Mouse (Mus musculus) lung, postnatal 0 days (tissue): ENCODE results near the gene Slc26a6. TPM values are rescaled to one million over a fixed set of nuclear protein-coding genes. Genes with fewer than 3 reads are reported as not detected.

Experiments used
- ATAC-seq: fragments of 200-750 bp; cut with Nextera tagmentation; 2 replicates; pipeline ENCODE4 v1.8.0; 2017; ENCODE audit warnings: moderate library complexity
- DNase-seq: peaks from one replicate; pipeline ENCODE4 v3.0.0-alpha.2; 2016; ENCODE audit warnings: low spot score
- H3K27ac ChIP-seq: fragments of 300-500 bp; sonication (generic); 2 replicates; pipeline ENCODE4 v1.5.1; 2014; ENCODE audit warnings: antibody characterized with exemption, mild to moderate bottlenecking, low read length, mixed read lengths
- H3K27me3 ChIP-seq: fragments of 300-500 bp; sonication (generic); replicated peaks from 2 replicates; pipeline ENCODE4 v1.6.1; 2014; ENCODE audit warnings: low read length, mixed read lengths; ENCODE audit not compliant: insufficient read depth
- H3K36me3 ChIP-seq: fragments of 300-500 bp; sonication (generic); 2 replicates; pipeline ENCODE4 v1.6.1; 2014; ENCODE audit warnings: low read length, mixed read lengths; ENCODE audit not compliant: insufficient read depth
- H3K4me1 ChIP-seq: fragments of 300-500 bp; sonication (generic); 2 replicates; pipeline ENCODE4 v1.6.1; 2014; ENCODE audit warnings: antibody characterized with exemption, low read depth, low read length, mixed read lengths; ENCODE audit not compliant: insufficient read depth
- H3K4me2 ChIP-seq: fragments of 300-500 bp; sonication (generic); replicated peaks from 2 replicates; pipeline ENCODE4 v1.6.1; 2014; ENCODE audit warnings: low read depth, mild to moderate bottlenecking, low read length, moderate library complexity, mixed read lengths
- H3K4me3 ChIP-seq: fragments of 300-500 bp; sonication (generic); 2 replicates; pipeline ENCODE4 v1.5.1; 2014; ENCODE audit warnings: low read depth, low read length
- H3K9ac ChIP-seq: fragments of 300-500 bp; sonication (generic); replicated peaks from 2 replicates; pipeline ENCODE4 v1.6.1; 2014; ENCODE audit warnings: low read depth, mild to moderate bottlenecking
- H3K9me3 ChIP-seq: fragments of 300-500 bp; sonication (generic); 2 replicates; pipeline ENCODE4 v1.6.1; 2016; ENCODE audit warnings: low read length, mixed read lengths
- CTCF ChIP-seq: IDR thresholded peaks from 2 replicates; pipeline ENCODE4 v1.5.1; 2016; ENCODE audit warnings: antibody characterized with exemption, mild to moderate bottlenecking
- EP300 ChIP-seq: IDR thresholded peaks from 2 replicates; pipeline ENCODE4 v1.6.1; 2016; ENCODE audit warnings: antibody characterized with exemption, mild to moderate bottlenecking, control low read depth
- WGBS: fragments of 180-500 bp; shearing (Covaris S2); extraction: QIAGEN DNeasy Blood & Tissue Kit; methylation state at CpG from one replicate; pipeline ENCODE4 v1.1.7; 2014; 5-methylcytosine and 5-hydroxymethylcytosine counted together
- polyA plus RNA-seq: library from polyadenylated mRNA; unstranded; fragments of >200 nt; fragmentation: Nextera tagmentation; extraction: Ambion mirVana; gene quantifications from 2 replicates; pipeline ENCODE4 v1.2.1, GENCODE M21; 2015

Slc26a6 gene
- polyA plus RNA-seq, 1 experiment from 2014 or later = 8.3 TPM

- H3K4me3 ChIP-seq = no peak overlapping the region
- WGBS = 87% methylated on average over 7 of the region's 7 CpGs
- TF ChIP-seq CTCF (no peak), EP300 (no peak)
Observed at GRCm38 (mm10) chr9:108913161-108913560, 60.1 kb downstream of the Slc26a6 start.

GRCm38 (mm10) chr9:108913621-108914020 lies 60.5 kb downstream of the Slc26a6 start:
- Histone ChIP-seq H3K27ac (no peak overlapping the region), H3K4me2 (no peak overlapping the region), H3K36me3 (no peaks in the 10 kb centered on the region), H3K27me3 (no peaks in the 10 kb centered on the region), H3K4me1 (no peaks in the 10 kb centered on the region), H3K9ac (no peak overlapping the region), H3K9me3 (no peaks in the 10 kb centered on the region), H3K4me3 (no peak overlapping the region)
- TF ChIP-seq CTCF (no peak), EP300 (no peak)
- 46% methylated on average over 10 of the region's 10 CpGs for WGBS
- ATAC-seq (no peak), DNase-seq (no peak)

More at GRCm38 (mm10) chr9:108913161-108913560, 60.1 kb downstream of the Slc26a6 start:
- ATAC-seq = no peak
- Histone ChIP-seq H3K4me2 (no peak overlapping the region), H3K27ac (no peak overlapping the region), H3K9ac (no peak overlapping the region), H3K27me3 (no peaks in the 10 kb centered on the region), H3K9me3 (no peaks in the 10 kb centered on the region), H3K36me3 (no peaks in the 10 kb centered on the region), H3K4me1 (no peaks in the 10 kb centered on the region)
- DNase-seq = no peak

- no peaks in the 10 kb centered on the region for H3K4me1 ChIP-seq
- no peaks in the 10 kb centered on the region for H3K36me3 ChIP-seq
- no peak within 1 kb of the TSS for H3K27ac ChIP-seq
- no peaks in the 10 kb centered on the region for H3K9me3 ChIP-seq
- TF ChIP-seq CTCF = no peak
- TF ChIP-seq EP300 = no peak
- no peak within 1 kb of the TSS for H3K4me3 ChIP-seq
- WGBS = 69% methylated on average over 6 of the region's 6 CpGs
- no peaks in the 10 kb centered on the region for H3K27me3 ChIP-seq
- ATAC-seq (no peak), DNase-seq (no peak)
- H3K4me2 ChIP-seq = no peak within 1 kb of the TSS
- H3K9ac ChIP-seq = no peak within 1 kb of the TSS
Observed at GRCm38 (mm10) chr9:108914491-108914890, 61.4 kb downstream of the Slc26a6 start, which contains the start of gene Tmem89. Tmem89 (plus strand) TSS chr9:108914619.

GRCm38 (mm10) chr9:108925897-108926296 lies 72.8 kb downstream of the Slc26a6 start:
- H3K27ac ChIP-seq = no peak overlapping the region
- ATAC-seq = no peak
- no peak overlapping the region for H3K4me3 ChIP-seq
- no peak overlapping the region for H3K9ac ChIP-seq
- H3K4me1 ChIP-seq = no peaks in the 10 kb centered on the region
- DNase-seq = no peak
- 53% methylated on average over 8 of the region's 8 CpGs for WGBS
- TF ChIP-seq EP300 = no peak
- H3K27me3 ChIP-seq = no peaks in the 10 kb centered on the region
- no peaks in the 10 kb centered on the region for H3K9me3 ChIP-seq
- no peak overlapping the region for H3K4me2 ChIP-seq
- no peaks in the 10 kb centered on the region for H3K36me3 ChIP-seq

GRCm38 (mm10) chr9:108928424-108928823 lies 75.3 kb downstream of the Slc26a6 start:
- DNase-seq (no peak), ATAC-seq (no peak)
- Histone ChIP-seq H3K9me3 (no peaks in the 10 kb centered on the region), H3K36me3 (no peaks in the 10 kb centered on the region), H3K27me3 (no peaks in the 10 kb centered on the region), H3K27ac (no peak overlapping the region), H3K4me1 (no peaks in the 10 kb centered on the region), H3K4me2 (no peak overlapping the region), H3K4me3 (no peak overlapping the region), H3K9ac (no peak overlapping the region)
- TF ChIP-seq CTCF = no peak
- TF ChIP-seq EP300 = no peak
- WGBS = 75% methylated on average over 3 of the region's 3 CpGs

- DNase-seq = no peak
- H3K4me3 ChIP-seq = no peak overlapping the region
- no peaks in the 10 kb centered on the region for H3K4me1 ChIP-seq
- no peak overlapping the region for H3K4me2 ChIP-seq
- no peak overlapping the region for H3K9ac ChIP-seq
- H3K36me3 ChIP-seq = peaks cover 7% of the 10 kb centered on the region
- ATAC-seq = no peak
- H3K27me3 ChIP-seq = no peaks in the 10 kb centered on the region
- no peak overlapping the region for H3K27ac ChIP-seq
- TF ChIP-seq CTCF = no peak
- TF ChIP-seq EP300 = no peak
- H3K9me3 ChIP-seq = no peaks in the 10 kb centered on the region
- 11% methylated on average over 3 of the region's 3 CpGs for WGBS
Observed at GRCm38 (mm10) chr9:108935991-108936390, 82.9 kb downstream of the Slc26a6 start.
